Mouse (Mus musculus) kidney, postnatal 0 days (tissue): ENCODE measurements at regions not wholly inside any gene's neighbourhood (a gene's known extent, or its start where the extent isn't known, plus 50 kb on each side); places are given as distances from the start of the nearest gene placed in this dataset.

Source experiments
- ATAC-seq: fragments of 200-750 bp; cut with Nextera tagmentation; replicated peaks from 2 replicates; pipeline ENCODE4 v1.8.0; 2017; ENCODE audit warnings: low read depth, moderate number of reproducible peaks, moderate TSS enrichment, moderate library complexity; ENCODE audit not compliant: low FRiP score
- DNase-seq: peaks from one replicate; pipeline ENCODE4 v3.0.0-alpha.2; 2016; ENCODE audit warnings: low spot score
- H3K27ac ChIP-seq: fragments of 300-500 bp; sonication (generic); 2 replicates; pipeline ENCODE4 v1.5.1; 2014; ENCODE audit warnings: mild to moderate bottlenecking
- H3K27me3 ChIP-seq: fragments of 300-500 bp; sonication (generic); 2 replicates; pipeline ENCODE4 v1.6.1; 2014; ENCODE audit warnings: low read length, mixed read lengths; ENCODE audit not compliant: insufficient read depth
- H3K36me3 ChIP-seq: fragments of 300-500 bp; sonication (generic); 2 replicates; pipeline ENCODE4 v1.6.1; 2014; ENCODE audit warnings: low read length, mixed read lengths; ENCODE audit not compliant: insufficient read depth
- H3K4me1 ChIP-seq: fragments of 300-500 bp; sonication (generic); replicated peaks from 2 replicates; pipeline ENCODE4 v1.6.1; 2014; ENCODE audit warnings: antibody characterized with exemption, low read length, mixed read lengths; ENCODE audit not compliant: insufficient read depth
- H3K4me2 ChIP-seq: fragments of 300-500 bp; sonication (generic); 2 replicates; pipeline ENCODE4 v1.6.1; 2014; ENCODE audit warnings: mild to moderate bottlenecking, low read length, moderate library complexity, mixed read lengths
- H3K4me3 ChIP-seq: fragments of 300-500 bp; sonication (generic); replicated peaks from 2 replicates; pipeline ENCODE4 v1.5.1; 2014; ENCODE audit warnings: low read depth, low read length
- H3K9ac ChIP-seq: fragments of 300-500 bp; sonication (generic); 2 replicates; pipeline ENCODE4 v1.6.1; 2014; ENCODE audit warnings: low read depth, low read length
- H3K9me3 ChIP-seq: fragments of 300-500 bp; sonication (generic); replicated peaks from 2 replicates; pipeline ENCODE4 v1.6.1; 2016; ENCODE audit warnings: low read length, inconsistent platforms, mixed read lengths
- CTCF ChIP-seq: IDR thresholded peaks from 2 replicates; pipeline ENCODE4 v1.5.1; 2016; ENCODE audit warnings: antibody characterized with exemption, low read depth, mild to moderate bottlenecking, moderate library complexity
- WGBS: fragments of 180-500 bp; shearing (Covaris S2); extraction: QIAGEN DNeasy Blood & Tissue Kit; methylation state at CpG from one replicate; pipeline ENCODE4 v1.1.7; 2014; 5-methylcytosine and 5-hydroxymethylcytosine counted together

- H3K36me3 ChIP-seq = no peaks in the 10 kb centered on the region
- ATAC-seq (no peak), DNase-seq (no peak)
- H3K27ac ChIP-seq = no peak overlapping the region
- TF ChIP-seq CTCF = no peak
- WGBS = 62% methylated on average over 6 of the region's 6 CpGs
- no peaks in the 10 kb centered on the region for H3K9me3 ChIP-seq
- H3K4me2 ChIP-seq = no peak overlapping the region
- no peaks in the 10 kb centered on the region for H3K27me3 ChIP-seq
- H3K4me1 ChIP-seq = no peaks in the 10 kb centered on the region
- no peak overlapping the region for H3K4me3 ChIP-seq
- H3K9ac ChIP-seq = no peak overlapping the region
Measured at GRCm38 (mm10) chr8:88948328-88948727, 95.6 kb downstream of the Sall1 start.

GRCm38 (mm10) chr8:88947384-88947783 is 96.6 kb downstream of the Sall1 start:
- H3K9ac ChIP-seq = no peak overlapping the region
- H3K4me3 ChIP-seq = no peak overlapping the region
- H3K27me3 ChIP-seq = no peaks in the 10 kb centered on the region
- H3K4me1 ChIP-seq = no peaks in the 10 kb centered on the region
- no peak for TF ChIP-seq CTCF
- 72% methylated on average over 3 of the region's 3 CpGs for WGBS
- H3K4me2 ChIP-seq = no peak overlapping the region
- H3K9me3 ChIP-seq = no peaks in the 10 kb centered on the region
- ATAC-seq (no peak), DNase-seq (no peak)
- no peak overlapping the region for H3K27ac ChIP-seq
- no peaks in the 10 kb centered on the region for H3K36me3 ChIP-seq

GRCm38 (mm10) chr8:88945656-88946055 is 98.3 kb downstream of the Sall1 start:
- H3K9me3 ChIP-seq = no peaks in the 10 kb centered on the region
- H3K27ac ChIP-seq = no peak overlapping the region
- no peak for TF ChIP-seq CTCF
- WGBS = 50% methylated on average over 8 of the region's 8 CpGs
- H3K27me3 ChIP-seq = no peaks in the 10 kb centered on the region
- no peak overlapping the region for H3K4me2 ChIP-seq
- no peaks in the 10 kb centered on the region for H3K36me3 ChIP-seq
- no peak overlapping the region for H3K4me3 ChIP-seq
- ATAC-seq (no peak), DNase-seq (no peak)
- H3K4me1 ChIP-seq = no peaks in the 10 kb centered on the region
- no peak overlapping the region for H3K9ac ChIP-seq

- 63% methylated on average over 4 of the region's 4 CpGs for whole genome bisulfite sequencing
- no peaks in the 10 kb centered on the region for H3K27me3 ChIP-seq
- H3K4me1 ChIP-seq = no peaks in the 10 kb centered on the region
- H3K36me3 ChIP-seq = no peaks in the 10 kb centered on the region
- ATAC-seq (no peak), DNase-seq (no peak)
- H3K4me2 ChIP-seq = no peak overlapping the region
- peak; percentile 64 for TF ChIP-seq CTCF
- no peak overlapping the region for H3K9ac ChIP-seq
- no peak overlapping the region for H3K4me3 ChIP-seq
- H3K9me3 ChIP-seq = no peaks in the 10 kb centered on the region
- H3K27ac ChIP-seq = no peak overlapping the region
Measured at GRCm38 (mm10) chr8:88944038-88944437, 99.9 kb downstream of the Sall1 start.

- Histone ChIP-seq H3K27ac (no peak overlapping the region), H3K36me3 (no peaks in the 10 kb centered on the region), H3K4me2 (no peak overlapping the region), H3K4me3 (no peak overlapping the region), H3K9me3 (no peaks in the 10 kb centered on the region), H3K4me1 (no peaks in the 10 kb centered on the region), H3K9ac (no peak overlapping the region), H3K27me3 (no peaks in the 10 kb centered on the region)
- DNase-seq = no peak
- ATAC-seq = no peak
- WGBS = 52% methylated on average over 16 of the region's 16 CpGs
- TF ChIP-seq CTCF = no peak
Measured at GRCm38 (mm10) chr8:88939071-88939746, 104.8 kb downstream of the Sall1 start.

GRCm38 (mm10) chr8:88934708-88935107 is 109.3 kb downstream of the Sall1 start:
- Histone ChIP-seq H3K4me2 (no peak overlapping the region), H3K27ac (no peak overlapping the region), H3K27me3 (no peaks in the 10 kb centered on the region), H3K4me3 (no peak overlapping the region), H3K36me3 (no peaks in the 10 kb centered on the region), H3K9me3 (no peaks in the 10 kb centered on the region), H3K9ac (no peak overlapping the region), H3K4me1 (no peaks in the 10 kb centered on the region)
- ATAC-seq = no peak
- WGBS = 88% methylated on average over 5 of the region's 5 CpGs
- no peak for TF ChIP-seq CTCF
- no peak for DNase-seq

GRCm38 (mm10) chr8:88931050-88931449 is 112.9 kb downstream of the Sall1 start:
- Histone ChIP-seq H3K27me3 (no peaks in the 10 kb centered on the region), H3K9me3 (no peaks in the 10 kb centered on the region), H3K36me3 (no peaks in the 10 kb centered on the region), H3K4me2 (no peak overlapping the region), H3K9ac (no peak overlapping the region), H3K4me3 (no peak overlapping the region), H3K4me1 (0 out of 2 replicates have a peak, but pooled peaks cover 5% of the 10 kb centered on the region), H3K27ac (no peak overlapping the region)
- ATAC-seq = no peak
- DNase-seq = no peak
- WGBS = 57% methylated on average over 5 of the region's 5 CpGs
- TF ChIP-seq CTCF = no peak
